Mouse (Mus musculus): ENCODE results near the gene Psma7. TPM values are rescaled to one million over a fixed set of nuclear protein-coding genes. Genes with fewer than 3 reads are reported as not detected.

The Psma7 gene
- 143 TPM for total RNA-seq (2023)

DNA sequence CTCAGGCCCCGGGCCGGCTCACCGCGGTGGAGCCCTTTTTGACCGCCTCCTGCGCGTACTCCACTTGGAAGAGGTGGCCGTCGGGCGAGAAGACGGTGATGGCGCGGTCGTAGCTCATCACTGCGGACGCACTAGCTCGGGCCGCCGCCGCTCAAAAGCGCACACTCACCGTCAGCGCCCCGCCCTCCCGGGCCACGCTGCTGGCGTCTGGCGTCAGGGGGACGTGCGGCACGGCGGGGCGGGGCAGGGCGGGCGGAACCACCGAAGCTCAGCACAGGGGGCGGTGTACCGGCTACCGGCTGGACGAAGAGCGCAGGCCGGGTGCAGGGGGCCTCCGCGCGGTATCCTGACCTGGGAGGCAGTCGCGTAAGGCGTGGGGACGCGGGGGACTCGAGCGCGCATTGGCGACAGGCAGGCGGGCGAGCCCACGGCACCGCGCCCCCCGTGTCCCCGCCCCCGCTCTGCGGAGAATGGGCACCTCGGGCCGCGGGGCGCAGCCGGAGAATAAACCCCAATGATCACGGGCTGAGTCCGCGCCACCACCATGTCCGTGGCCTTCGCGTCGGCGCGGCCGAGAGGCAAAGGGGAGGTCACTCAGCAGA is at the start of gene Psma7, which contains the start of gene Ss18l1:
Gene Psma7 (minus strand): TSS at position 178 of the 602 bp plus-strand sequence.
Gene Ss18l1 (plus strand): TSS at position 254 of the 602 bp plus-strand sequence.

DNA sequence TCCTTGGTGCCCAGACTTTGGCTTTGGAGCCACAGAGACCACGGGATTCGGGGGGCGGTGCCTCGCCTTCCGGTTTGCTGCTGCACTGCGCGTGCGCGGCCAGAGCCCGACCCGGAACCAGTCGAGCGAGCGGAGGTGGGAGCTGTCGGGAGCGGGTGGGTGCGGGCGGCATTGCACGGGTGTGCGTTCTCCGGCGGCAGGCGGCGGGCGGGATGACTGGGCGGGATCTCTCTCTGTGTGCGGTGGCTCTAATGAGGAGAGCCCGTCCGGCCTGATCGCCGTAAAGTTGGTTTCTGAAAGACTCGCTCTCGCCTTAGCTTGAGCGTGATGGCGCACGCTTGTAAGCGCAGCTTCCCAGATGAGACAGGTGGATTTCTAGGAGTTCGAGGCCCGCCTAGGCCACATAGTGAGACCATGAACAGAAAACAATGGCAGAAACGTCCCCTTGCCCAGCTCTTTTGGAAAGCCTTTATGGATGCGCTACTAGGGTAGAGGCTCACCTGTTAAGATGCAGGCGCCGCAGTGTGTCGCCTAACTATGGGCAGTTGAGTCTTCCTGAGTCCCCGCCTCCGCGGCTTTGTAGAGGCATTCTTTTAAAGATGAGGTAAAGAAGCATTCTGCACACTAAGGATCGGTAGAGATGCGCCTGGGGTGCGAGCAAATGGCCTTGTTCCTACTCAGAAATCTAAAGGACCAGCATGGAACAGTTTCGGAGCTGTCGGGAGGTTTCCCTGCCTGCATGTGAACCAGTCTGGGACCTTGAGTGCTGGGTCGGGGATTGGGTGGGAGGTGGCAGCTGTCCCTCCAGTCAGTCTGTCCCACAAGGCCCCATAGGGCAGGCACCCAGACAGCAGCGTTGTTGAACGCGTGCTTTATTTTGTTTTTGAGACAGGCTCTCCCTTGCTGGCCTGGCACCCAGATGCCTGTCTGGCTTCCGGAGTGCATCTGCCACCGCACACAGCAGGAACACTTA is 28.5 kb upstream of the Psma7 start, which contains the start of gene Mtg2:
Gene Mtg2 (plus strand): TSS at position 108 of the 973 bp plus-strand sequence.

DNA sequence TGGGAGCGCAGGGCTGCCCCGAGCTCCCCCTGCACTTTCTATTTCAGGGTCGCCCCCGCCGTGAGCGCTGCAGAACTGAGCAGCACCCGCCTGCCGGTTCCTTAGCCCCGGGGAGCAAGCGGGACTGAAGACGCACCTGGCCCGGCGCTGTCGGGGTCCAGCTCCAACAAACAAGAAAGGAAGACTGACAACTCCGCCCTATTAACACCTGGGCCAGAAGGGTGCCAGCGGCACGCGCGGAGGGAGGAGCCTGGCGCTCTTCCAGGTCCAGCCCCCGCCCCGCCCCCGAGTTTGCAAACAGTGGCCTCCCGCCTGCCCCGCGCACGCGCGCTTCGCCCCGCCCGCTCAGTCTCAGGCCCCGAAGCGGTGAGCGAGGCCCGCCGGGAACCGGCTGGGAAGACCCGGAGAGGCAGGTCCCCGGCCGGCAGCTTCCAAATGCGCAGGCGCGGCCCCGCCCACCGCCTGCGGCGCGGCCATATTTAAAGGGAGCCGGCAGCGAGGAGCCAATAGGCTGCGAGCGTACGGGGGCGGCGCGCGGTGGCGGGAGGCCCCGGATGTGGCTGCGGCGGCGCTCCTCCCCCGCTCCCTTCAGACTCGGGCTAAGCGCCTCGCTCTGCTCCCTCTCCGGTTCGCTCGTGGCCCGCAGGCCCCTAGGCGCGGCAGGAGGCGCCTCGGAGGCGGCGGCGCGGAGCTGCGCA is 17.7 kb downstream of the Psma7 start, which contains the start of gene Lsm14b:
Gene Lsm14b (plus strand): TSS at position 587 of the 698 bp plus-strand sequence.

Other genes with a start within 250 kb of the Psma7 start
- gene Taf4, start 65.8 kb downstream of the Psma7 start, total RNA-seq (2023) = 43.8 TPM
- 45.3 TPM for gene Lsm14b, start 17.4 kb downstream of the Psma7 start, total RNA-seq (2023)
- 6.9 TPM for gene Ss18l1, start 76 bp upstream of the Psma7 start, total RNA-seq (2023)
- gene Mtg2, start 28.2 kb upstream of the Psma7 start, total RNA-seq (2023) = 22.3 TPM
- gene Hrh3, start 62.1 kb upstream of the Psma7 start, total RNA-seq (2023) = not detected
- gene Osbpl2, start 76.9 kb upstream of the Psma7 start, total RNA-seq (2023) = 31.3 TPM
- gene Adrm1, start 129.1 kb upstream of the Psma7 start, total RNA-seq (2023) = 132 TPM
- gene Lama5, start 183.4 kb upstream of the Psma7 start, total RNA-seq (2023) = 0.65 TPM
- 2,598 TPM for gene Rps21, start 214.9 kb upstream of the Psma7 start, total RNA-seq (2023)
- gene Cables2, start 231.1 kb upstream of the Psma7 start, total RNA-seq (2023) = 41.5 TPM
- gene Rbbp8nl, start 247.4 kb upstream of the Psma7 start, total RNA-seq (2023) = not detected